Mouse (Mus musculus) embryo, embryonic 11 days (tissue): ENCODE measurements around the gene Adamts16.
"Not testable (repeated sequence)": the region's sequence is repeated elsewhere in the genome, so short reads cannot be mapped to it uniquely, and the experiment has no call there.

Experiments
- DNase-seq: peaks from one replicate; pipeline ENCODE4 v3.0.0-alpha.2; 2015

Gene Adamts16

DNA sequence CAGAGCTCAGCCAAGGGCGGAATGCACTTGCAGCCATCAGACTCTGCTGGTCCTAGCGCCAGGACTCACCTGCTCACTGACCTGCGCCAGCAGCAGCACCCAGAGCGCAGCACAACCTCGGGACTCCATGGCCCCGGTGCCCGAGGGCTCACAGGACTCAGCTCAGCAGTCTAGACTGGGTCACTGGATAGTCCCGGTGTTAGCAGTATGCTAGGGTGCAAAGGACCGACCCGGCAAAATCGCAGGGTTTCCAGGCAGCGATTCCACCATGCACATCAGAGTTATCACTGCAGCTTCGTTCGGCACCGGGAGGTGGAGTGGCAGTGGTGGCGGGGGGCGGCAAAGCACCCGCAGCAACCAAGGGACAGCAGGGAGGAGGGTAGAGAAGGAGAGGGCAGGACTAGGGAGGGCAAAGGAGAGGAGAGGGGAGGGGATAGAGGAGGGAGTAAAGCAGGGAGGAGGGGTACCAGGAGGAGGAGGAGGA is at the start of gene Adamts16:
Gene Adamts16, minus strand, starts transcription at position 391 of the 484 bp plus-strand sequence.
- peak; percentile 18 for DNase-seq

DNA sequence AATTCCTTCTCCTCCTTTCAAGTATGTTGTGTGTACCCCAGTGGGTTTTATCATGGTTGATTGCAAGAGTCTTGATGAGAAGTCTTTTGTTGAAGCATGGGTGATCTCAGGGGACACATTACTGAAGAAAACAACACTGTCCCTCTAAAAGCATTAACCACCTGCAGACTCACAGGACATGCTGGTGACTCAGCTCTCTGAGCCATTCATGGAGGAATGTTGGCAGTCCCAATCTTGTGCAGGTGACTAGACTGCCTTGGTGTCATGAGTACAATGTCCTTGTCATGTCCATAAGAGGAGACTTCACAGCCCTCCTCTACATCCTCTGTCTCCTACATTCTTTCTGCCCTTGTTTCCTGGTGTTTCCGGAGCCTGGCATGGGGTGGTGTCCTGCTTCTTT is 45.5 kb upstream of the Adamts16 start:
- no peak for DNase-seq

DNA sequence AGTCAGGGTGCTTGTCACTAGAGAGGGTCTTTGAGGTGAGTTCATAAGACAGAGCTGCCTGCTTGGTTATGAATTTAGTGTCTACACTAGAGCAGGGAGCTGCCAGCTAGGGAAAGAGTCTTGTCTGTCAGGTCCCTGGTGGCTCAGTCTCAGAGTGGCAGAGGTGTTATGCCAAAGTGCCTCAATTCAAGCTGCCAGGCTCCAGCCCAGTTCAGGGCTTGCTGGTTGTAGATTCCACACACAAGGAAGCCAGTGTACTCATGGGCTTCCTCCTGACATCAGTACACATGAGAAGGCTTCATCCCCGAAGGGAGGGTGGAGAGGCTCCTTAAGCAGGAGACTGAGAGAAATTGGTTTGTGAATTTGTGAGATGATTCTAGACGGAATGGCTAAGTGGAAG is 43.4 kb upstream of the Adamts16 start:
- no peak for DNase-seq

GRCm38 (mm10) chr13:70883891-70884890 is 42.6 kb upstream of the Adamts16 start:
- DNase-seq: peak; percentile 14

- not testable (repeated sequence) for DNase-seq
Observed at GRCm38 (mm10) chr13:70879971-70880370, 38.4 kb upstream of the Adamts16 start.

GRCm38 (mm10) chr13:70877550-70877913 is 35.9 kb upstream of the Adamts16 start:
- no peak for DNase-seq

- DNase-seq: no peak
Observed at GRCm38 (mm10) chr13:70876648-70877549, 35.3 kb upstream of the Adamts16 start.

- DNase-seq: no peak
Observed at GRCm38 (mm10) chr13:70875411-70875949, 33.9 kb upstream of the Adamts16 start.

GRCm38 (mm10) chr13:70874741-70875140 is 33.1 kb upstream of the Adamts16 start:
- DNase-seq: no peak

DNA sequence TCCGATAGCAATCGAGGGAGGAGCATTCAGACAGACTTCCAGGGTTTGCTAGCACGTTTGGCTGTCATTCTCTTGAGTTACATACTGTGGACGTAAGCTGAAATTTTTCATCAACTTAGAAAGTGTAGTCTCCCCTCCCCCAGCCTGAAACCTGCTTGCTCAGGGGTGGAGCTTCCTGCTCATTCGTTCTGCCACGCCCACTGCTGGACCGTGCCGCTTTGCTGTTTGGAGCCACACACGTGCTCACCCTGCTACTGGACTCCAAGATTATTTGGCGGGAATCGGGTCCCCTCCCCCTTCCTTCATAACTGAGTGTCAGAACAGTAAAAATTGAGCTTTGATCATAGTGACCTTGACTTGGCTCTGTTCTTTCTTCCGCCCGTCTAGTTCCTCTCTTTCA is 32.2 kb upstream of the Adamts16 start:
- not testable (repeated sequence) for DNase-seq

- no peak for DNase-seq
Observed at GRCm38 (mm10) chr13:70871049-70871448, 29.4 kb upstream of the Adamts16 start.

DNA sequence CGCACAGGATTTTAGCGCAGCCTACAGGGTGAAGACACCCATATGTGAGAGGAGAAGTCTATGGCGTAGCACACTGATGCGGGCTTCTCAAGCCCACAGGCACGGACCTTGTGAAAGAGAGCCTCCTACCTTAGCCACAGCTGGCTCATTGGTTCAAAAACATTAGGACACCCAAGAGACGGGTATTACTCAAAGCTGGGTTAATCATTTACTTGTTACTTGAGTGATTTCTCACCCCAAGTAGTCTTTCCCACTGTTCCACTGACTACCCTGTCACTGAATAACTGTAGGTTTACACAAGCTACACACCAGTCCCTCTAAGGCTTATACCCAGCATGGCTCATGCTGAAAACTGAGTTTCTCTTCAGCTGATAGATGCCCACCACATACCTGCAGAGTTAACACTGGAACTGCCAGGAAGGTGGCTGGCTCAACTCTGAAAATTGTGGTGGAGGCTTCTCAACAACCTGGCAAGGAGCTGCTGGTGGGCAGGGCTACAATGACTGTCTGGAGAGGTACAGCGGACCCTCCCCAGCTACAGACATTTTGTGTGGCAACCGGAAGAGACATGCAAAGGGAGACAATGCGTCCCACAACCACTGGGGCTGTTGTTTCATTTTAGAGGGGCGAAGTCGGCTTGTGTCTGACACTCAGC is 25.5 kb upstream of the Adamts16 start:
- DNase-seq: no peak

GRCm38 (mm10) chr13:70865867-70866266 is 24.3 kb upstream of the Adamts16 start:
- DNase-seq: no peak

GRCm38 (mm10) chr13:70862162-70862908 is 20.7 kb upstream of the Adamts16 start:
- no peak for DNase-seq

DNA sequence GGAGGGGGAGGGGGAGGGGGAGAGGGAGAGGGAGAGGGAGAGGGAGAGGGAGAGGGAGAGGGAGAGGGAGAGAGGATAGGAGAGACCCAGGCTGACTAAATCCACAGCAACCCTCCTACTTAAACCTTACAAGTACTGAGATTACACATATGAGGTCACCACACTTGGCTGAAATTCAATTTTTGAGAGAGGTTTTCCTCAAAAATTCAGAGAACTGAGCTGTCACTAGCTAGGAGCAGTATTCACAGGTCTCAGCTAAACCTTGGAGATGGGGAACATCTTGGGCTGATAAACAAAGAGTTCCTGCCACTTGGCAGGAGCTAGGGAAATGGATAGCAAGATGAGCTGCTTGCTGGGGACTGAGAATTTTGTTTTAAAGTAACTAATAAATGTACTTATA is 12.0 kb upstream of the Adamts16 start:
- DNase-seq: no peak

DNA sequence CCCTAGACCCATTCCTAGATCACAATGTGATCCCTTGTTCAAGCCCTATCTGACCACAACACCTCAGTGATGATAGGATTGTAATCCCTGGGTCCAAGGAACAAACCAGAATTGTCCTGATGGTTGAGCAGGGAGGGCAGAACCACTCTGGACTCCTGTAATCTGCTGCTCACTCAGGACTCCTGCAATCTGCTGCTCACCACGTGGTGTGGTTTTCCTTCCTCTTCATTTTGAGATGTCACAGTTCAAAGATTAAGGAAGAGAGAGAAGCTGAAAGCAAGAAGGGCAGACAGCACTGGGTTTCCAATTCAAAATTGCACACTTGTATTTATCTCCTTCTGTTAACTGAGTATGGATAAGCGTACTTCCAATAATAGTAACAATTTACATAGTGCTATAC is 5.3 kb upstream of the Adamts16 start:
- no peak for DNase-seq

DNA sequence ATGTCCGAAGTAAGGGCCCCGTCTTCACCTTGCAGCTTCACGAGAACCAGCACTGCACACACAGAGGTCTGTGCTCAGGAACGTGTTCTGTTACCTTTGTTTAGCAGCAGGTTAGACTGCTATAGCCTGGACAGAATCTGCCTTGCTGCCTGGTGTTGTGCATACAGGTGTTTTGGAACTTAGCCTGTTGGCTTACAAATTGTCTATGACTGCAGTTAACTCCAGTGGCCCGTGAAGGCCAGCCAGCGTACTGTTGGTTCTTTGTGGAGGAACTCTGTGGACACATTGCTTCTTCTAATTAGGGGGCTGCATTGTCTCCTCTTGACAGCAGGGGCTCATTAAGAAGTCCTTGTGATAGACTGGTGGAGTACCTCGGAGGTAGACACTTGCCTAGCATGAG is 3.9 kb upstream of the Adamts16 start:
- no peak for DNase-seq

DNA sequence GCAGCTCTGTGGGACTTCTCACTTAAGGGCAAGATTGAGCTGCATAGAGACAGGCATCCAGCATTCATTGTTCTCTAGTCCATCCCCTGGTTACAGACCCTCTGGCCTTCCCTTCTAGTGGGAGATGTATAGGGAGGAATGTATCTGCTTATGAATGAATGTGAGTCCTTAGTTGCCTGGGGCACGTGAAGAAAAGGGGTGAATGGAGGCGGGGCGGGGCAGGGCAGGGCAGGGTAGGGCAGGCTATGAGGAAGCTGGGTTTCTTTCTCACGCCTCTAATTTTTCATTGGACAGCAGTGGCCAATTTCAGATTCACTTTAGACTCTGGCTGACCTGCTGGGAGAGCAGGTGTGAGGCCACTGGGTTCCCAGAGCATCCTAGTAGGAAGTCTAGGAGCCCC is 515 bp upstream of the Adamts16 start:
- DNase-seq: no peak

DNA sequence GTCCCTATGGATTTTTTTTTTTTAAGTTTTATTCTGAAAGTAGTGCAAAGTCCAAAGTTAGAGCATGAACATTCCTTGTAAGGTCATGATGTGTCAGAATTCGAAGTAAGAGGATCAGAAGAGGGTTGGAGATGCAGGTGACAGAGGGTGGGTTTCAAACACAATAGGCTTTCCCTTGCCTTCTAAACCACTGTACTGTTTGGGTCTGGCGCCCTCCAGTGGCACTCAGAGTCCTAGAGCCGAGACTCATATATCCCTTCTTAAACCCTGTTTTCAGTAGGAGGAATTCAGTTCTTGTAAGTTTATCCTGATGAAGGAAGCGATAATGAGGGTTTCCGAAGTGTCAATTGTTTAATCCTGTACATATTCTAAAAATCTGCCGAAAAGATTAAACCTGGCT is 1.4 kb downstream of the Adamts16 start:
- peak; percentile 83 for DNase-seq

DNA sequence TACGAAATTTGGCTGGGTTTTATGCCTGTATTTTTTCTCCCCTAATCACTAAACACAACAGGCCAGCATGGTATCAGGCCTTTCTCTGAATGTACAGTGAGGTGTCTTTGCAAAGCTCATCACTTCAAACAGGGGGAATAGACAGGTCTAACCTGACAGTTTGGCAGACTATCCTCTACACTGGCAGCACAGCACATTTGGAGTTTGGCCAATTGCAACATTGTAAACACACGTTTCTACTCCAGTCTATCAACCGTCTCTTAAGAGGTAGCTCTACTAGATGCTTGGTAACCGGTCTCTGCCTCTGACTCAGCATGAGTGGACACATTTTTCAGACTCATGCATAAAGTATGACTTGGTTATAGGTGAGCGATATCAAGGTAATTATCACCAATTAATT is 4.0 kb downstream of the Adamts16 start:
- DNase-seq: no peak

- no peak for DNase-seq
Observed at GRCm38 (mm10) chr13:70836246-70836645, 5.4 kb downstream of the Adamts16 start.
